Mouse (Mus musculus) adrenal gland (tissue): ENCODE data around the gene Slf1.
"Not testable (repeated sequence)": the region's sequence is repeated elsewhere in the genome, so short reads cannot be mapped to it uniquely, and the experiment has no call there.

Source experiments
- intact Hi-C: fragments of 180-260 bp; cut with DNase I; formaldehyde crosslinking; loops from one replicate; pipeline ENCODE4 v1.15.1; 2025
- long read RNA-seq, 2 experiments: library from polyadenylated mRNA; unstranded; transcript quantifications; one replicate each; pipeline ENCODE4 v2.0.0; 2020; ENCODE audit warnings: borderline replicate concordance in 1 of 2; ENCODE audit not compliant: insufficient replicate concordance in 1 of 2

Gene Slf1
- long read RNA-seq, experiment 1, partial matches to known transcripts: 3 of 7 reads
- long read RNA-seq, experiment 1, other reads (novel, unspliced or antisense): 2 of 7 reads
- long read RNA-seq, experiment 2, partial matches to known transcripts: 9 of 14 reads
- long read RNA-seq, experiment 2, other reads (novel, unspliced or antisense): 3 of 14 reads

DNA sequence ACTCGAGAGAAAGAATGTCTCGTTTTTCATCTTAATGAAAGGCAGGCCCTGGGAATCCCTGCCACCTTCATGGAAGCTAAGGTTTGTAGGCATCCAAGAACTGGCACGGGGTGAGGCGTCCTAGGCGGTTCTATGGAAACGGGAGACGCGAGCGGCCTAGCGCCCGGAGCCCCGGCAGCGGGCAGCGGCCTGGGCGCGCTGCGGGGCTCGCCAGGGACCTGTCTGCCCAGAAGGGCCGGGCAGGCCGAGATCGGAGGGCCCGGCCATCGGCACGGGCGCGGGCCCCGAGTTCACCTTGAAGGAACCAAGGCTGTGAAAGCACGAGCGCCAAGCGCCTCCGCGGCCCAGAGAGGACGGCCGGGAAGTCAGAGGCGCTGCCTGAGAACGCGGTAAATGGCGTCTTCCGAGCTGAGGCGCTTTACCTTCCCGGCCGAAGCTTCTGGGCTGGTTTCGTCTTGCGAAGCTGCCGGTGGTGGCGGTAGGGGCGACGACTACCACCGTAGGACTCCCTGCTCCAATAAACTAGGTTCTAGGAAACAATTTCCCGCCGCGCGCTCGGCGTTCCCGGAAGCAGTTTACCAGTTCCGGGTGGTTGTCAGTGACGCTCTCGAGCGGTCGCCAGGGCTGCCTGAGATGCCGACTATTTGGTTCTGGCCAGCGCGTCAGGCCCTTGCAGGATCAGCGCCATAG, at the start of gene Slf1, which contains the start of gene 2210408I21Rik:
Gene Slf1 (minus strand): TSS at position 543 of the 690 bp plus-strand sequence.
Gene 2210408I21Rik (plus strand): TSS at position 610 of the 690 bp plus-strand sequence.
- intact Hi-C loops: no loop called here

DNA sequence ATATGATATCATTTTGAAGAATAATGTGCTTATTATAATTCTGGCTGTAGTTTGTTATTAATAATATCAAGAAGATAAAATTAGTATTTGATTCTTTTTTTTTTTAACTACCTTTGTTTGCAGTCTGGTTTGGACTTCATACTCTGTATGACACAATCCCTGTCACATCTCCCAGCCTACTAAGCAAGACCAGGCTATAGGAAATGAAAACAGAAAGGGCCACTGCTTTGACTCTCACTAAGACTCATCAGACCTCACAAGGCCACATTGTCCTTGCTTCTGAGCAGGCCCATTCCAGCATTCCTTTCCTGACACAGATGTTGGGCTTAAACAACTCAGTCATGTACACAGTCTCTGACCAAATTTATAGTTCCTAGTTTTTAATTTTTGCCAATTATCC, 42.7 kb upstream of the Slf1 start:
- intact Hi-C loops: no loop called here

DNA sequence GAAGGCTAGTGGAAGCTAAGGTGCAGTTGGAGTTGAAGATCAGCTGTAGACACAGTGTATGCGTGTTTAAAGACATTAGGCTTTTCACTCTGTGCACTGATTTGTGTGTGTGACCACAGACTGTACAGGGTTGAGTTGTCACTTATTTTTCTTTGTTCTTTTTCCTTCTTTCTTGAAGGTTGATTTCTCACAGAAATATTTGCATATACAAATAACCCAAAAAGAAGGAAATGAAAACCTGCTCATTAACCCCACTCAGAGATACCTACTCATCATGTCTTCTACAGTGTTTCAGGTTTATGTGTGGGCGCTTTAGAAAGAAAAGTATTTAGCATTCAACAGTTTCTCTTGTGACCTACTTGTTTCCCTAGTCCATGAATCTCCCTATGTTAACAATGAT, 5.6 kb upstream of the Slf1 start:
- intact Hi-C loops: no loop called here

DNA sequence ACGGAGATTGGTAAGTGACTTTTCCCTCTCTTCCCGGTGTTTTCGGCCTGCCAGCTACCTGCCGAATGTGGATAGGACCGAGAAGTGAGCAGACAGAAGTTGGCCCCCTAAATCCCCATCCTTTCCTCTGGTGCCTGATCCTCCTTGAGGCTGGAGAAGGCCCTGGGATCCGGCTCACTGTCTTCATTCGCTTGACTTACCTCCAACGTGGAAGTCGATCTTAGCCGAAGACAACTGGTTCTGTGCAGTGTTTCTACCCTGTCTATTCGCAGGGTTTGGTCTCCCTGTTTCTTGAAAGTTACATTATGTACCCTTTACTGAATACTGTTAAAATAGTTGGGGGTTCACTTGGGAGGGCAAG, 328 bp upstream of the Slf1 start:
- intact Hi-C loops: no loop called here

DNA sequence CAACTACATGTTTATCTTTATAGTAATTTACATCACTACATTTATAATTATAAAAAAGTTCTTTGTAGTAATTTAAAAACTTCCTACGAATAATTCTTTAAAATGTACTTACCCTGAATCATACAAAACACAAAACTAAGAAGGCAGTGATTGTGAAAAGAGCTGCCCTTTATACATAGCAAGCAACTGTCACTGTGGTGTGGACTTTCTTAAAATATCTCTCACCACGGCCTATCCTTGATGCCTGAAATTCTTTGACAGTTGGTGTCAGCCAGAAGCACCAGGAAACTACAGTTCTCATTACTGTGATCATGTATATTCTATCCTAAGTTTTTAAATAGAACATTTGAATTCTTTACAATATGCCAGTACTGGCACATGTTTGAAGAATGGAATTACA, 4.1 kb downstream of the Slf1 start:
- intact Hi-C loops: no loop called here

DNA sequence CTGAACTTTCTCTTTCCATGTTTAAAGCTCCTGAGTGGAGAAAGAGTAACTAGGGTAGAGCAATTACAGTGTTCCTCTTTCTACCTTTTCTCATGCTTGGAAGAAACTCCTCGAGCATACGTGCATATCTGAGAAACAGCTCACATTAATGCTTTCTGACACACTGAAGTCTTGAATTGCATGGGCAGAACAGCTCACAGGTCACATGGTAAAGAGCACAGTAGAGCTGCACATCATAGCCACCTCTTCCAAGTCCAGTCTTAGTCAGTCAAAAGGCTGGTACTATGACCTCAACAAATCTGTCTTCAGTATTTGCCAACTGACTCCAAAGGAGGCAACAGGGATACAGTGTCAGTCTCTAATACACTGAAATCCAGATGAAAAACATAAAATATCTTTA, 7.0 kb downstream of the Slf1 start:
- intact Hi-C loops: no loop called here

DNA sequence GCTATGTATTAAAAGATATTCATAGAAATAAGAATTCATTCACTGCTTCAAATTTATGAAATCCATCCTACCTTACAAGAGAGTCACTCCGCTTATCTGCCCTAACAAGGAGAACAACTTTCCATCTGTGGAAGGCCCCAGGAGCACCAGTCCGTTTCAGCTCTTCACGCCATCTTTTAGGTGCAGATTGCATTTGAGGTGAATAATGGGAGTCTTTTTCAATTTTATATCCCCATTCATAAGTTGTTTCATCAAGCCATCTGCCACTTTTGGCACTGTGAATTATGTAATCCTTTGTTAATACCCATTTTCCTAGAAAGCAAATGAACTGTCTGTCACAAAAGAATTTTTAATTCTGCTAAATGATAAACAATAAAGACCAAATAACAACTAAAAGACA, 10.1 kb downstream of the Slf1 start:
- intact Hi-C loops: no loop called here

DNA sequence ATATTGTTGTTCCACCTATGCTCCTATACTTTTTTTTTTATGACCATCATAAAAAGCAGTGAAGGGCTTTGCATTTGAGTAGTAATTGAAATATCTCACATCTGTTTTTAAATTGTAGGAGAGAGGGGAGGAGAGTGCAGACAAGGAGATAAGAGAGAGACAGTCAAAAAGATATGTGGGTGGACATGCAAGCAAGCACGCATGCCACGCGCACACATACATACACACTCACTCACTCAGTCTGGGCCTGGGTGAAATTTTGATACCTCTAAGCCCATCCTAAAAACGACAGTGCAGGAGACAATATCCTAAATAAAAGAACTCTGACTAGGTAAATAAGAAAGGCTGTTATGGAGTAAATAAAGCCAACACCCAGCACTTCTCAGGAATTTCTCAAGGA, 16.6 kb downstream of the Slf1 start:
- intact Hi-C loops: no loop called here

DNA sequence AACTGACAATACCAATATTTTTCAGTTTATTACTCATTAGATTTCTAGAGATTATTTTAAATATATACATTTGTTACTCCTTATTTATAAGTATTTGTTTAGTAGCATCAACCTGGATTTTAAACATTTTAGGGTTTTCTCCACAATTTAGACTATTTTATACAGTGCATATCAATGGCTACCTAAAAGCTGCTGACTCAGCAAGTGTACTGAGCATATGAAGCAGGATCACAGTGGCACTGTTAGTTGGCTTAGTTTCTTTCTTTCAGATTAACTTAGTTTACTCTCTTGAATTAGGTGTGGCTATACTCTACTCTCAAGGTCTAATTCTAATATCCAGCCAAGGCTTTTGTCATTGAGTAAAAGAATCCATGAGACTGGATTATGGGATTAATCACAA, 27.5 kb downstream of the Slf1 start:
- intact Hi-C loops: no loop called here

DNA sequence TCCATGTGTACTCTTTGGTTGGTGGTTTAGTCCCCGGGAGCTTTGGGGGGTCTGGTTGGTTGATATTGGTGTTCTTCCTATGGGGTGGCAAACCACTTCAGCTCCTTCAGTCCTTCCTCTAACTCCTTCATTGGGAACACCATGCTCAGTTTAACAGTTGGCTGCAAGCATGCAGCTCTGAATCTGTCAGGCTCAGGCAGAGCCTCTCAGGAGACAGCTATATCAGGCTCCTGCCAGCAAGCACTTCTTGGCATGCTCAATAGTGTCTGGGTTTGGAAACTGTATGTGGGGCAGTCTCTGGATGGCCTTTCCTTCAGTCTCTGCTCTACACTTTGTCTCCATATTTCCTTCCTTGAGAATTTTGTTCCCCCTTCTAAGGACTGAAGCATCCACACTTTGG, 42.4 kb downstream of the Slf1 start:
- intact Hi-C loops: not testable (repeated sequence)

DNA sequence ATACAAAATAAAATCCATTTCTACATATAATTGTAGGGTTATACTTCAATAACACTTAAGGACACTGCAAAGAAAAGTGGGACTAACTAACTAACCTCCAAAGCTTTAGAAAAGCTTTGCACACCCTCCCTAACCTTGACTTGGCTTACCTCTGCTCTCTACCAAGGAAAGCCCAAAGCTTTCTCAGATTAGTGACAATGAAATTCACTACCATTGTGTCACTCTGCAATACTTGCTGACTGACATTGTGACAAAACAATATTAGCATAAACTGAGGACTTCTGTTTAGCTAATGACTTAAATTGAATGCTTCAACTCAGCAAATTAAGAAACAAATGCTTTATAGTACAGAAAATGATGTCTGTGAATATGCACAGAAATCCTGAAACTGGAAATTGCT, 63.2 kb downstream of the Slf1 start:
- intact Hi-C loops: no loop called here

DNA sequence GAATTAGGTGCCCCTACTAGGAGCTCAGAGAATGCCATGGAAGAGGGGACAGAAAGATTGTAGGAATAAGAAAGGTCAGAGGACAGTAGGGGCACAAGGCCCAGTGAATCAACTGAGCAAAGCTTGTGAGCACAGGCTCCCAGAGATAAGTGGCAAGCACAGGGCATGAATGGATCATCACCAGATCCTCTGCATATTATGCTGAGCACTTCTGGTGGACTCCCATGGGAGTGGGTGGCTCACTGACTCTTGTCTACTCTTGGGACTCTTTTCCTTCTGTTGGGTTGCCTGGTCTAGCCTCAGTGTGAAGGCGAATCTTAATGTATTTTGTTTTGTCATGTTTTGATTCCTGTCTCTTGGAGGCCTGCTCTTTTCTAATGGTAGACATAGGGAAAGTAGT, 66.4 kb downstream of the Slf1 start:
- intact Hi-C loops: no loop called here

DNA sequence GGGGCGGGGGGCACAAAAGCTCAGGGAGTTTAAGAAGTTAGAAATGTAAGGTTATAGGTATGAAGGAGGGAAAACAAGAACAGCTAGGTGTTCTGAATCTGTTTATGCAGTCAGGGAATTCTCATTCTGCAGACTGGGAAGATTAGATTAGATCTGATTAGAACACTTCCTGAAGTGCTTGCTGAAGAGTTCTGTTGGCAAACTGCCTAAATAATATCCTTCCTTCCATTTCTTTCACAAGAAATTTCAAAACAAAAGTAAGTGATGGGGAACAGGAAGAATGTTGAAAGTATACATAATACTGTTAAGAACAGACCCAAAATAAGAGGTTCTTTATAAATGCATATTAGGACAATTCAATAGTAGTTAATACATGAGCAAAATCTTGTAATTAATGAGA, 72.1 kb downstream of the Slf1 start:
- intact Hi-C loops: no loop called here

DNA sequence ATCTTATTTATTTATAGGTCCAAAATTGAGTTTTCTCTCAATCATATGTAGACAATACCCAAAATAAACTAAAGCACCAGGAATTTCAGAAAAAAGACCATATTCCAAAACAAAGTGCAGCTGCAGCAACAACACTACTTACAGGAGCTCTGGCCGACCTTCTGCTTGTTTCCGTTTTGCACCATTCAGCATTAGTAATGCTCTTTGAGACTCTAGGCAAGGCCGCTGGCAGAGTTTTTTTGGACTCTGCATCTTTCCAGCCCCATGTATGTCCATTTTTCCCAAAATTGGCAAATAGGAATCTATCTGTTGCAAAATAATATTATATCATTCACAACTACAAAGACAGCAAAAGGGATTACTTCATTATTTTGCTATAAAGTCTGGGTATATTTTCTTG, 85.5 kb downstream of the Slf1 start:
- intact Hi-C loops: loop anchor here (10.0 kb wide), 1 partner anchor 1155 kb away; no protein-coding TSS in a partner anchor

DNA sequence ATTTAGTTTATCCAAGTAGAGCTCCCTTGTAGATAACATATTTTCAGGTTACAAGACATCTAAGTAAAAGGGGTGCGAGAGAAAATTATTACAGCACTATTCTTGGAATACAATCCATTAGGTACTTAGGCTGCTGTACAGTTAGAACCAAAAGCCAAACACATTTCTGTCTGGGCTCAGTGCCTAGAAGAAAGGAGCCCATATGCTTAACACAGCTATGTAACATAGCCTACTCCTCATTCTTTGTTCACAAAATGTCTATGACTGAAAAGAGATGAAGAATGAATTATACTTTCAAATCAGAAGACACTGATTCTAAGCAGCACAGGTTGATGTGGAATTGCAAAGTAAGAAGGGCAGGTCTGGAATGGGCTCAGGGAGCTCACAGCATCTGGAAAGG, 86.8 kb downstream of the Slf1 start:
- intact Hi-C loops: loop anchor here (10.0 kb wide), 1 partner anchor 1156 kb away; no protein-coding TSS in a partner anchor

DNA sequence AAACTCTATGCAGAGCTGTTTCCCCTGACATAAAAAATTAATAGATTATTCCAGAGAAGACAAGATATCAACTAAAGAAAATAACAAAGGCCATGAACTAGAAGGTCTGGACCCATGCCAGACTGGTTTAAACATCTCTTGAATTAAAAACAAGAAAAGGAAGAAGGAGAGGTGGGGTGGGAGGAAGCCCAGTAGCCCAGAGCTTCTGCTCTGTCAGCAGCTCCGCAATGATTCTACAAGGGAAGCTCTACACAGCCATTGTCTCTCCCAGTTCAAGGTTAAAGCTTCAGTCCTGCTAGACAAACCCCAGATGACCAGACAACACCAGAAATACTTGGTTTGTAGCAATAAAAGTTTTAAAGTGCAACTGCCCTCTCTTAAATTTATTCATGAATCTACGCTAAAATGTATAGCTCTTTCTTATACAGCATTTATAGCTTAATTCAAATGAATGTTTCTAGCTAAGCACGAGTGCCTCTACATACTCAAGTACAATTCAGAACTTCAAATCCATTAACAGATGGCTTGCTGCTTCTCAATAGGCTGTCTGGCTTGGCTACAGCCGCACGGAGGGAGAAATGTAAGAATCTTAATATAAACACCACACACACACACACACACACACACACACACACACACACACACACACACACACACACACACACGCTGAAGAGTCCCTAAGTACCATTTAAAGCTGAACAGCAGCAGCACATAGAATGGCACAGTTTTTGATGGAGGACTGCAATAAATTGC, 87.9 kb downstream of the Slf1 start:
- intact Hi-C loops: loop anchor here (10.0 kb wide), 1 partner anchor 1157 kb away; no protein-coding TSS in a partner anchor

DNA sequence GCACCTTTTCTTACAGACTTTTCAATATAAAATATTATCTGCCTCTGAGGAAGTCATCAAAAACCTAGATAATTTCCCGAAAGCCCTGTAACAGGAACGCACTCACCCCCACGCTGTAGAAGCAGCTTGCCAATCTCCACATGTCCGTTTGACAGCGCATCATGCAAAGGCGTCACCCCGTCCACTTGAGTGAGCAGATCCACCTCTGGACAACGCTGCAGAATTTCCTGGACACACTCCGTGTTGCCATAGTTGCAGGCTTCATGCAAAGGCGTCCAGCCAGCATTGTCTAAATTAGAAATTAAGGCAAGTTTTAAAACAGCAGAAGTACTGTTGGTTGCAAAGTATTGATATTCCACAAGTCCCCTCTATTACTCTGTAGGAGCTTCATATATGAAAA, 88.9 kb downstream of the Slf1 start:
- intact Hi-C loops: loop anchor here (10.0 kb wide), 1 partner anchor 1158 kb away; no protein-coding TSS in a partner anchor

DNA sequence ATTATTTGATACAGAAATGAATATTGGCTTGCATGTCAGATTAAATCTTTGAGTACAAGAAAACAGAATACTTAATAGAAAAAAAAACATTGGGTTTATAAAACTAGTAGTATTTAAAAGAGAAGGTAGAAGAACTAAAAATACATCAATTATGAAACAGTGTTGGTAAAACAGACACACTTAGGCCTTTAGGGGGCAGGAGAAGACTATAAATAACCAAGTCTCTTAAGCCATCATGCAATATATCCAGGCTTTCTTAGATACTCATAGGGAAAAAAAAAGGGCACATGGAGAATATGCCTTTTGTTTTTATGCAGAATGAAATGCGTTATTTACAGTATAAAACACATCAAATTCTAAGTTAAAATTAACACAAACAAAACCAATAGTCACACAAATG, 89.9 kb downstream of the Slf1 start:
- intact Hi-C loops: loop anchor here (10.0 kb wide), 1 partner anchor 1159 kb away; no protein-coding TSS in a partner anchor

DNA sequence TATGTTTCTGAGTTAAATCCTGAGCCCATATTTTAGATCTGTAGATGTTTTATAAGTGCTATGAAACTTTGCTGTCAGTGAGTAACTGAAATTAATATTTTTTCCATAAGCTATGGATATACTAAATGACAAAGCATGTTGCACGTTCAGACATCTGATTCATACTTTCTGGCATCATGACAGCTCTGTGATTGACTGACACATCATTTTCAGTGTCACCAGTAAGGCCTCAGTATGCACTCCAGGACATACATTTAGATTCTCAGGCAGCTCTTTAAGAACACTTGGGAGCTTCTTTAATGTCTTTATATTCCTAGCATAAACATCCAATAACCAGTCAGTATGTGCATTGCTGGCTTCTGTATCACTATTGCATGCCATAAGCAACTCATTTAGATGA, 91.9 kb downstream of the Slf1 start:
- intact Hi-C loops: loop anchor here (10.0 kb wide), 1 partner anchor 1161 kb away; no protein-coding TSS in a partner anchor

DNA sequence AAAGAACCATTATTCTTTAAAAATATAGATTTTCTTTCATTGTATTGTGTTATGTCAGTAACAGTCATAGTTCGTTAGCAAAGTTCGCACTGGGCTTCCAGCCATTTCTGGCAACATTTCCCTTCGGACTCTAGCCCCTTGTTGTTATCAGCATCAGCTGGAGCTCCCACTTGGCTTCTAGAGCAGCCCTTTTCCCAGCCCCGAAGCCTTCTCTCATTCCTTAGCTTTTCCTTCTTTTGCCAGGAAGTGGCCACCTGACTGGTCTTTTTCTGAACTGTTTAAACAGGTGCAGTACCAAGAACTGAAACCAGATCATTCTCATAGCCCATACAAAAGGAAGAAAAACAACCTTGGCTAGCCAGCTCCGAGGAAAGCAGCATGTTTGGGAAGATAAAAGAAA, 105.7 kb downstream of the Slf1 start:
- intact Hi-C loops: no loop called here

DNA sequence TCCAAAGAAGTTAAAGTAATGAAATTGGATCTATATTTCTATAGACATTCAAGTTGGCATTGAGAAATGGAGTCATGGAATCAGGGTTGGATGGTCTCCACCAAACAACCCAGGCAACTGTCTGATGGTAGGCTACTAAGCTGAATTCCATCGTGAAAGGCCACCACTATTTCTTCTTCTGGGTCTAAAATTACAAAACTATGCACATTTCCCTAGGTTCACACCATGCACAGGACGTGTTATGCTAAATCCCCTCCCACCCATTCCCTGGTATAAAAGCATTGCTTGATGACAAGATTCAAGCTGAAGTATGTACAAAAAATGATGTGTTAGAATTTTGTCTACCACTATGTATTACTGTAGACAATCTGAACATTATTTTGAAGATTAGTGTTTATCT, 116.4 kb downstream of the Slf1 start:
- intact Hi-C loops: no loop called here

DNA sequence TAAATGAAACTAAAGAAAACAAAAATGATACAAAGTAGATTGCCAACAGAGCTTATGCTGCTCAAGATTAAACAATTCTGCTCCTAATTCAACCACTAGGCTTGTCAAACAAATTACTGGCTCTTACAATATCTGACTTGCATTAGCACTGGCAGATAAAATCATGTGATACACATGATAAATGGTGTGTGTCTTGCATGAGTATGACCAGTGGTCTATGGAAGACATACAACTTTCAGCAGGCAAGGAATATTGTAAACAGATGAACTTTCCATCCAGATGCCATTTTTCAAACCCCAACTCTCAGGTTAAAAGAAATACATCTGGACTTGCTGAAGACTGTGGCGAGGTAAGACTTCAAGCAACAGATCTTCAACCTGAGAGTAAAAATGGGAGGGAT, 131.6 kb downstream of the Slf1 start:
- intact Hi-C loops: no loop called here
